Mouse (Mus musculus): ENCODE measurements around the gene Nav2.

Gene Nav2

DNA sequence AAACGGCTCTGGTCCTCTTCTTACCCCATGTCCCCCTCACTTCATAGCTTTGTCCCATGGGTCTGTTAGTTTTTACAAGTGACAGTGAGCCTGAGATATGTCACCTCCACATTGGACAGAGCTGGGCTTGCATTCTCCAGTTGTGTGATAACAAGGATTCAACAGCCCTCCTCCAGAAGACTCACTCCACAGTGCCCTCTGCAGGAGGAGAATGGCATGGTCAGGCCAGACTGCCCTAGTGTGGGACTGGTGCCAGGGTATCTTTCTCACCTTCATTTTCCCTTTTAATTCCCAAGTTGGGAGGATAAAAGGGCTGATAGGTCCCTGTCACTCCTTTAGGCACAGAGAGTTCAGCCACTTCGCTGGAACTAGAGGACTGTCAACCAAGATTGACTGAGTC lies 530.6 kb downstream of the Nav2 start:
- DNase-seq (ENCODE audit: low read depth, low spot score), result peak; percentile 28

DNA sequence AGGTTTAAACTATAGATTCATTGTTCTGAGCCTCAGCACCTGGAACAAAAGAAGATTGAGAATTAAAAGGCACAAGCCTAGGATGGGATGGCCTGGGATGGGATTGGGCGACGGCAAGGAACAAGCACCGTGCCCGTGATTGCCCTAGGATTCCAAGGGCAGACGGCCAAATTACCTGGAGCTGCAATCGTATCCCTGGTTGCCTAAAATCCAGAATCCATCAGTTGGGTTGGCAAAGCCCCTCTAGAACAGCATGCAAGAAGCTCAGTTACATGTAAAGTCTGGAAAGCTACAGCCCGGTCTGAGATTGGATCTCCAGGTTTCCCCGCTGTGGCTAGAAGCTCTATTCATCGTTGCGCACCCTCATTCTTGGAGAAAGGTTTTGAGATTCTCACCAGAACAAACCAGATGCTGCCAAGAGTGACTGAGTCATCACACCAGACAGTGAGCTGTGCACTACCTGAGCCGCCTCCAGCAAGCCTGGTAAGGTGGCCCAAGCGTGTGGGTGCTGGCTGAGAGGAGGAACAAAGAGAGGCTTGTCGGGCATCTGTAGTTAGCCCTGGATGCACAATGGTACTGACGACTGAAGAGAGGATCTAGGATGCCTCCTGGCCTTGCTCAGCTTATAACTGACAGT lies 531.9 kb downstream of the Nav2 start:
- DNase-seq (ENCODE audit: low read depth, low spot score), result no peak

DNA sequence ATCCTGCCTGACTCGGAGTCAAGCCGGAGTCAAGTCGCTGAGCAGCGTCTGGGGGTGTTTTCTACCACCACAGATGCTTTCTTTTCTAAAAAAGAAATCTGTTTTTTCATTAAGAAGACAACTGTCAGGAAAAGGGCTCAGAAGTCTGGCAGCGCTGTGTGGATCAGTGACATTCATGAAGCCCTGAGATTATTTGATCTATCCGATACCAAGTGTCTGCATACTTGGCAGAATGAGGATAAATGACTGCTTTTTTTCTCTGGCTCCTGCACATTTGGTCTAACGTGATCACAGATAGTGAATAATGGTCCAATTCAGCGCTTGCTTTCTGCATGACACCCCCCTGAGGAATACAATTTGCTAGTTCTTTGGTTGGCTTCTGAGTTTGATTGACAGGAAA lies 533.7 kb downstream of the Nav2 start:
- DNase-seq (ENCODE audit: low read depth, low spot score), result no peak

DNA sequence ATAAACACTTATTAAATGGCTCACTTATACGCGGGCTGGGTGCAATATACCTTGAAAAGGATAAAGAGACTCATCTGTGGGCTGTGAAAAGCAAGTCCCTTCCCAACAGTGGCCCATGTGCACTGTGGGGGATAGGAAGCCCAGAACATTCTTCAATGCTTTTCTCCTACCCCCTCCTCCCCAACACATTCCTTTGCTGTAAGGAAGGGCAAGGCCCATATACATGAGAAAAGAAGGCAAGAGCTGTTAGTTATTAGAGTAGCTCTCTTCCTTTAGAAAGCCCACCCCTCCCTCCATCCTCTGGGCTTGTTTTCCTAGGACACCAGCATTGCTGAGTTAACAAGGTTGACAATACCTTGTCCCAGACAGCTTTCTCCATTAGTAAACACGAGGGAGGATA lies 540.1 kb downstream of the Nav2 start:
- no peak for DNase-seq (ENCODE audit: low read depth, low spot score)

DNA sequence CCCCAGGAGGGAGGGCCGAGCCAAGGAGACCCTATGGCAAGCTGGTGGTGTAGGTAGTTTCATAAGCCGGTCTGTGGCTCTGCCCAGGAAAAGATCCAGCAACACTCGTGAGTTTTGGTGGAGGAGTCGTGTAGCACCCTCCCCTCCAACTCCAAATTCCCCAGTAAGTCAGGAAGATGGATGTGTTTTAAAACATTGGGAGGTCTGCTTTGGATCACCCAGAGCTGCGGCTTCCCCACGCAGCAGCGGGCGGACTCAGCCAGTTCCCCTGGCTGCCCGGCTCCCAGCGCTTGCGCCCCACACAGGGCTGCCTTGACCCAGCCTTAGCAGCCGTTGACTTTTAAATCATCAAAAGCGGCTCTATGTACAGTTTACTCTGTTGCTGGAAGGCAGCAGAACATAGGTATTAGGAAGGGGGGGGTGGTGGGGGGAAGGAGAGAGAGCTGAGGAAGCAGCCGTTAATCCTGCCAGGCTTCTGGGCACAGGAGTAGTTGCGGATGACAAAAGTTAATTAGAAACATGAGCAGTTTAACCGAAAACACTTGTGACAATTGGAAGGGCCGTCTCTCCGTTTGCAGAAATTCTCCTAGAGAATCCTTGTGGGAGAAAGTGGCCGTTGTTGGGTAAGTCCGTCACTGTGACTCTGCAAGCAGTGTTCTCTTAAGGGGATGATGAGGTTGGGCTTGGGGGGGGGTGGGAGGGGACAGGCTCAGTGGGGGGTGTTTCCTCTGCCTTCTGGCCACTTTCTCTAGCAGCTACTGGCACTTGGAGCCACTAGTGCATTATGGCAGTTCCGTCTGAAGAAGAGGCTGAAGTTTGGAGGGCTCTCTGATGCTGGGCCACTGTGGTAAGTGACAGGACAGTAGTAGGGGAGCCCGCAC lies 542.0 kb downstream of the Nav2 start:
- no peak for DNase-seq (ENCODE audit: low read depth, low spot score)

DNA sequence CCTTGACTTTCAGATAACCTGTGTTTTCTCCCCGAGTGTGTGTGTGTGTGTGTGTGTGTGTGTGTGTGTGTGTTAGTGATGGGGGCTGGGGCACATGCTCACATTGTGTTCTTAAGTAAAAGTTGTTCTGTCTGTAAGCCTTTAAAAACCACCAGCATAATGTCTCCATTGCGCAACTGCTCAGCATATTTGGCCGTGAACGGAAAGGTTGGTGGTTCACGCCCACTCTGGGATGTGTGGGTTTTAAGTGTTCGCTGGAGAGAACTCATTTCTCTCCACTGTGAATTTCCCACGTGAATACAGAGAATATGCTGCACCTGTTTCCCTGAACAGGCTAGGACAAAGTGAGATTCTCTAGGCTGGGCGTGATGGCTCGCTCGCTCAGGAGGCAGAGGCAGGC lies 542.7 kb downstream of the Nav2 start:
- no peak for DNase-seq (ENCODE audit: low read depth, low spot score)

DNA sequence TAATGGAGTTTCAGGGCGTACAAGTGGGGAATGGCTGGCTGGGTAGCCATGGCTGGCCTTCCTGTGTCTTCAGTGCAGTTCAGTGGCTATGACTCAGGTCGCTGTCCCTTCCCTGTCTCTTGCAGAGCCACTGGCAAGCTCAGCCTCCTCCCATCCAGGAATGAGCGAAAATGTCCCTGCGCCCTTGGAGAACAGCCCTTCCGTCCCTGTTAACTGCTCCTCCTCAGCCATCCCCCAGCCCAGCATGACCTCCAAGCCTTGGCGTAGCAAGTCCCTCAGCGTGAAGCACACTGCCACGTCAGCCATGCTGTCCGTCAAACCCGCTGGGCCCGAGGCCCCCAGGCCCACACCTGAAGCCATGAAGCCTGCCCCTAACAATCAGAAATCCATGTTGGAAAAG lies 543.8 kb downstream of the Nav2 start:
- DNase-seq (ENCODE audit: low read depth, low spot score), result no peak

DNA sequence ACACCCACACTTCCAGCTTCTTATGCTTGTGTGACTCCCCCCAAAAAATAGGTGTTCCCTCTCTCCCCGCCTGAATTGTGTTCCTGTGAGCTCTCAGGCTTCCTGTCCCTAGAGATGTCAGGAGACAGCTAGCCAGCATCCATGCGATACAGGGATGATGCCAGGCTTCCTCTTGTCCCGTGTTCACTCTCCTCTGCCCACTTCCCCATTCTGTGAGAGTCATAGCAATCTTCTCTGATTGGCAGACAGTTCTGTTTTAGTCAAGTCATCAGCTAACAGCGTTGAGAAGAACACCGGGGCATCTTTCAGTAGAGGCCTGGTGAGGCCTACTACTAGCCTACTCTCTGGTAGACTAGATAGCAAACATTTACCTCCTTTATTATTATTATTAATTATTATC lies 546.1 kb downstream of the Nav2 start:
- DNase-seq (ENCODE audit: low read depth, low spot score), result peak; percentile 32

DNA sequence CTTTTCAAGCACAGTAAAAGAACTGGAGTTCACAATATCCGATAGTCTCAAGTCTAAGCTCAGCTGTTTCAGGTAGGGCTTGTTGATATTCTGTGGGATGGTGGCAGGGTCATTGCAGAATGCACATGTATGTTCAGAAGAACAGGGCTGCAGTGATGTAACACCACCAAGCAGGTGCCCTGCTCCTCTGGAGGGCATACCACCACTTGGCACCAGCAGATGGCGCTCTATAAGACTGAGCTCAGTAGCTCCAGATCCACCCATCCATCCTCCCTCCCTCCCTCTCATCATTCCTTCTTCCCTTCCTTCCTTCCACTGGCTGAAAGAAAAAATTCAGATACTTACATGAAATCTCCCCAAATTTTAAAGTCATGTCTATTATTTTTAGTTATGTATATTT lies 547.6 kb downstream of the Nav2 start:
- peak; percentile 63 for DNase-seq (ENCODE audit: low read depth, low spot score)

DNA sequence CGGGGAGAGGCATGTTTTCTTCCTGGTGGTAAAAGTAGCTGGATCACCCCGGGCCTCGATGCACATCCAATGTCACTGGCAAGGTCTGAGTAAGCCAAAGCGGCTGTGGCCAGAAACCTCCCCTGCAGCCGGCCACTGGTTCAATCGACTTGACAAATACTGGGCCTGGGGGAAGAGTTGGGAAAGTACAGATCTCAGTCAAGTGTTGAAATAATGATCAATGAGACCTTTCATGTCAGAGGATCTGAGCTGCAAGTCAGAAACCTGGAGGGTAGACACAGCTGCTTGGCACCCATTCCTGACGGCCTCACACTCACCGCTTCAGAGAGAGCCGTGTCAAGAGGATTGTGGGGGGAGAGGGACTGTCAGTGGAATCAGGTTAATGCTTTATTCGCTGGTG lies 548.9 kb downstream of the Nav2 start:
- DNase-seq (ENCODE audit: low read depth, low spot score), result no peak

DNA sequence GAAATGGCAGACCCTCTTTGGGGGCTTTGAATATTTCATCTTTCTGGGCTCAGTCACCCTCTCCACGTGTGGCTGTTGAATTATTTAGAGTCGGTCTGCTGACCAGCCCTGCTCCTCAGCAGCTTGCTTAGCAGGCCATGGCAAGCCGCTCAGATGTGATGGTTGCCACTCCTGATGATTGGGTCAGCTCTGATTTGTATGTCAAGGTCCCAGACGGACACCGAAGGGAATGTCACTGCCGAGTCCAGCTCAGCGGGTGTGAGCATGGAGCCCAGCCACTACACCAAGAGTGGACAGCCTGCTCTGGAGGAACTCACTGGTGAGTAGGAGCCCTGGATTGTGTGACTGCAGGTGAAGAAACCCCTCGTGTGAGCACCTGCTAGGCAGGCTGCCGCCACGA lies 549.4 kb downstream of the Nav2 start:
- DNase-seq (ENCODE audit: low read depth, low spot score), result no peak

DNA sequence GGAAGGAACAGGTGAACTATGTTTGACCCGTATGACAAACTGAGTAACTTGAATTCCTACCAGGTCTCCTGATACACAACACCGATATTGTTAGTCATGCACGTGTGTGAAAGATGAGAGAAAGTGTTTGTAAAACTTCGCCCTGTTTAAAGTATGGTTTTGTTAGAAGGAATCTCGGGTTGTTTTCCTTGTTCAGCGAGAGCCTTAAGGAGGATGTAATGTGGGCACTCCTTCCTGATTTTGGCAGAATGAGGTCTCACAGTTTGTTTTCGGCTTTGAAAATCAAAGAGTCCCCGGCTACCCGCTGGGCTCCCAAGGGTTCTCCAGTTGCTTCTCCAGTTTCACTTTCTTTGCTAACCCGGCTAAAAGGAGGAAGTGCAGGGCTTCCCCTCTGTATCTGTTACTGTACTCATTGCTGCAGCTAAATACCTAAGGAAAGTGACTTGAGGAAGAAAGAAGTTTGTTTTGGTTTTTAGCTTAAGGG lies 553.9 kb downstream of the Nav2 start:
- DNase-seq (ENCODE audit: low read depth, low spot score), result peak; percentile 75

DNA sequence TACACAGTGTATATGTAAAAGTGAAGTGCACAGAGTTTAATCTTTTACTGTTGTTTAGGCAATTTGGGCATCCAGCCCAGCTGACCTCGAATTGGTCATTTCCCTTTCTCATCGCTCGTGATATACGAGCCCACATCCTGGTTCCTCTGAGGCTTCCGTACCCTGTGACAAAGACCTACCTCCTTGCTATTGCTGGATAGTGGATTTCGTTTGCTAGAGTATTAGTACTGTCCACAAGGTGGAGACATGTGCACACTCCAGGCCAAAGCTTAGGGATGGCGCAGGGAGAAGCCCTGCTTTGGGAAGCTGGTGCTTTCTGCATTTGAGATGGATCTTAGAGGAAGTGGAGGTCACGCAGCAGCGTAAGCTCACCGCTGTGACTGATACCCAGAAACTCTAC lies 559.3 kb downstream of the Nav2 start:
- DNase-seq (ENCODE audit: low read depth, low spot score), result peak; percentile 13

DNA sequence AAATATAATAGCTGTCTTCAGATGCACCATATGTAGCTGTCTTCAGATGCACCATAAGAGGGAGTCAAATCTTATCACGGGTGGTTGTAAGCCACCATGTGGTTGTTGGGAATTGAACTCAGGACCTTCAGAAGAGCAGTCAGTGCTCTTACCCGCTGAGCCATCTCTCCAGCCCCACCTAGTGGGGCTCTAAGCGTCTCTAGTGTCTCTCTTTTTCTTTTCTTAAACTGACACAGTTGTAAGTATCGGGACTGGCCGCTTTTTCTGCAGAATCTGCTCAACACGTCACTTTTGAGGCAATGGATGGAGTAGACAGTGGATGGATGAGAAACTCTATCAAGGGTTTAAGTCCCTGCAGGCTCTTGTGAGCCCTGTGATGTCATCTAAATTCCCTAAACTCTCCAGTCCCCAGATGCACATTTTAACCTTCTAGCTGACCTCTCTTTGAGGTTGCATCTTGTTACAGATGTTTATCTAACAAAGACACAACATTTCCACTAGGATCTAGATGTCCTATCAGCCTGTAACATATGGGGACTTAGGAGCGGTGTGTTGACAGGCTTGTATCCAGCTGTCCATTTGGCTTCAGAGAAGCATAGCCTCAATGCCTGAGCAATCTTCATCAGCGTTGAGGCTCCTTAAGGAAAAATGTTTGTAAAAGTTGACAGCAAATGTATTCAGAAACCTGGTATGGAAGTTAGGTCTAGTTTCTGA lies 560.1 kb downstream of the Nav2 start:
- peak; percentile 34 for DNase-seq (ENCODE audit: low read depth, low spot score)

DNA sequence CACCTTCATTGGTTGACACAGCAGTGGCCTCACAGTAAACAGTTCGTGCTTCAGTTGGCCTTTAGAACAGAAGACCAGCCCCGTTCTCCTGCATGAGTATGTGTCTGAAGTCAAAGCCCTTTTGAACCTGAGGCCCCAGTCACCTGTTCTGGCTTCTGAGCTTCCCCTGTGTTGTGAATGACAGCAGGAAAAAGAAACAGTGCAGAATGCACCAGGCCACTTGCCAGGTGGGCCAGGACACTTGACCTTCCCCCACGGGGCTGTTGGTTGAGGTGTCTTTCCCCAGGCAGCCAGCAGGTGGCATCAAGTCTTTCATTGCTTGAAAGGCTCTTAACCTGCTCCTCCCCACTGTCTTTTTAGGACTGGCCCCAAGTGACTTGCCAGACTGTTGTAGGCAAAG lies 562.8 kb downstream of the Nav2 start:
- peak; percentile 53 for DNase-seq (ENCODE audit: low read depth, low spot score)

DNA sequence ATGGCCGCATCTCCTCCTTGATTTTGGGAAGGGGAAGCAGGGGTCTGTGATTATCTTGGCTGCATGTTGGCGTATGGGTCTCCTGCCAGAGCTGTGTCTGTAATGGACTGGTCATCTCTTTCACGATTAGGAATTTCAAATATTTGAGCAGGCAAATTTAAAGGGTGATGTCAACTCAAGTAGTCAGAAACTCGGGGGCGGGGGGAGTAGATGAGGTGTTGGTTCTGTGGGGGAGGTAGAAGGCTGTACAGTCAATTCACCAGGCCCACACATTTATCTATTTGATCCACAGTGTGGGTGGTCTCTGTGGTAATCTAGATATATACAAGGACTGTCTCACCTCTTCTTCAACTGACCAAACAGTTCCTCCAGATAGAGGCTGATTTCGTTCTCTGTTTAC lies 566.8 kb downstream of the Nav2 start:
- DNase-seq (ENCODE audit: low read depth, low spot score), result no peak

DNA sequence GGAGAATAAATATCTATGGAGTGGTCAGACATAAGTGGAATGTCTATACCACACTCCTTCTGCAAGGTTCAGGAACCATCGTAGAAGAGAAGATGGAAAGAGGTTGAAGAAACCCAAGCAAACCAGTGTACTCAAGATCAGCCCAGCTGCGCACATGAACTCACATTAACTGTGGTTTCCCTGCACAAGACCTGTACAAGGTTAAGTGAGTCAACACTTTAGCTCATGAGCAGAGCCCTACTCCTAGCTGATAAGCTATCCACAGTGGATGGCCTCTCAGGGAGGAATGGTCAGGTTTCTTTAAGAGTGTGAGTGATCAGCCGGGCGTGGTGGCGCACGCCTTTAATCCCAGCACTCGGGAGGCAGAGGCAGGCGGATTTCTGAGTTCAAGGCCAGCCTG lies 567.6 kb downstream of the Nav2 start:
- DNase-seq (ENCODE audit: low read depth, low spot score), result no peak

DNA sequence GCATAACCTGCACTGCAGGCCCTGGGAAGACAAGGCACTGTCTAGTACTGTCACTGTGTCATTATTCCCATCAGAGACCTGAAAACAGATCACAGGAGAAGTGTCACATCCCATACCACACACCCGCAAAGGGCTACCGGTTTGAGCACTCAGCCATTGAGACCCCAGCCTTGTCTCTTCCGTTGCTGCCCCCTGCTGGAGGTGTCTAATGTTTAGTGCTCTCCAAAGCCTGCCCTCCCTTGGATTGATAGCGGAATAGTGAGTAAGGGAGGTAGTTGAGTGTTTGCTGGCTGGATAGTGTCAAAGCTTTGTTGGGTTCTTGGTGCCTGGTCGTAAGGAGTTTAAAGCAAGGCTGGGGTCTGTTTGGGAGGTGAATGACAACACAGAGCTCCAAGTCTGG lies 568.1 kb downstream of the Nav2 start:
- peak; percentile 45 for DNase-seq (ENCODE audit: low read depth, low spot score)

DNA sequence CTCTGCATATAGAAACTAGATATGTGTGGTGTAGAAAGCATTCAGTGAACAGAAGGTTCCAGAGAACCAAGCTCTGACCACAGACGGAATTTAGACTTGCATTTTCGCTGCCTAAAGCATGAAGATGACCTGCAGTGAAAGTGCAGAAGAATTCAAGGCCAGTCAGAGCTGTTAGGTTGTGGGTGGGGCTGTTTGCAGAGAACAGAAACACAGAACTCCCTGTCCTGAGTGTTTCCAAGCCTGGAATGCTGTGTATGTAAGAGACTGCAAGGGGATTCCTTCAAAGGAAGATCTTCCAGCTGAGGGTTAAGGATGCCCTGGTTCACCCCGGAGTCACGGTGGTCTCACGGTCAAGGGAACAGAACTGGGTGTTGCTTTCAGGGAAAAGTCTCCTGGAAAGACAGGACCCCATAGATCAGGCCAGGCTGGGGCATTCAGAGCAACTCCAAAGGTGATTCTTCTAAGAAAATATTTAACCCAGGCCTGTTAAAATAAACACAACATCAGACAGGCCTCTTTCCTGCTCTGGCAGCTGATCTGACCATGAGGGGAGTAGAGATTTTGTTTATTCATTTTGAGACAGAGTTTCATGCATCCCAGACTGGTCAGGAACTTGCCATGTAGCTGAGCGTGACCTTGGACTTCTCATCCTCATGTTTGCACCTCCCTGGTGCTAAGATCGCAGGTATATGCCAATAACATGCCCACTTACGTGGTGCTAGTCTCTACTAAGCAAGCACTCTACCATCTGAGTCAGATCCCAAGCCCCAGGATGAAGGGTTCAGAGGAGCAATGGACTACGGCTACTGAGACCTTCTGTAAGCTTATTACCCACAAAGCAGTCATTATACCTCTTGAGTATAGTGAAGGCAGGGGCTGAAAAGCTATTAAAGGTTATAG lies 568.8 kb downstream of the Nav2 start:
- no peak for DNase-seq (ENCODE audit: low read depth, low spot score)

DNA sequence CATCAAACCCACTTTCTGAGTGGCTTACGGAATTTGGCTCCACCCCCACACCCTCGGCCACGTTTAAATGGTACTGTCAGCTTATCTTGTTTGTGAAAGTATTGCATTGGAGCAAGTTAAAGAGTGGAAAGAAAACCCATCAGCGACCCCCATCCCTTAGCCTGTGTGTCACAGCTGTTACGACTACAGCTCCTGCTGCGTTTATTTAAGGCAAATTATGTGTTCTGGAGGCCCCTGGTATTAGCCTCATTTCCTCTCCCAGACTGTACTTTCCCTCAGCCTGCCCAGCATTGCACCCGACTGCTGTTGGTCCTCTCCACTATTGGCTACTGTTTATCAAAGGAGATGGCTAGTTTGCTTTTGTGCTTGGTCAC lies 569.4 kb downstream of the Nav2 start:
- DNase-seq (ENCODE audit: low read depth, low spot score), result no peak

DNA sequence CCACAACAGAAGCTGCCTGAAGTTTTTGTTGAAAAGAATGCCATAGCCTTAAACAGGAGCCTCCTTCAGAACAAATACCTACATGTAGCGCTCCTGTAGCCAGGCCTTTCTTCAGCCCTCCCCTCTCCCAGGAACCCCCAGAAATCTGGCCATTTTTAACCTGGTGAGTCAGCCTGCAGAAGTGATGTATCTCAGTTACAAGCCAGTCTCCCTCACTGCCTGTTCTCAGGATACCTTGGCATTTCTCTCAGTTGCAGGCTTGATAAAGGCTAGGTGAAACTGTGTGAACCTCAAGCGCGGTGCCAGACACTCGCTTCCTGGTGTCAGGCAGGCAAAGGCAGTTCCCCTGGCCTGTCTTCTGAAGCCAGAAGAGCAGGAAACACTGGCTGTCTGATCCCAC lies 570.4 kb downstream of the Nav2 start:
- DNase-seq (ENCODE audit: low read depth, low spot score), result no peak

DNA sequence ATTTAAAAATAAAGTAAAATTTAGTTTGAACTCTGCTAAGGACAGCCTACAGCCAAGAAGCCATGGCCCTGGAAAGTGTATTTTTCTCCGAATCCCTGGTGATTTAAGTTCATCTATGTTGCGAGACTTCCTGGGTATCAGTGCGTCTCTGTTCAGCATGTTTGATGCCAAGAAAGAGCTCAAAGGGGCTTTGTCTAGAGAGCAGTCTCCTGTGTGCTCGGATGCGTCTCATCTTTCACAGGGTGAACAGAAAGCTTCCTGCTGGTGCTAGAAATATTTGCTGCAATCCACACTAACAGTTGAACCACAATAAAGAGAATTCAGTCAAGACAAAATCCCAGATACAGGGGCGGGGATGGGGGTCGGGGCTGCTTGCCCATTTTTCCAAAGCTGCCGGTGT lies 572.4 kb downstream of the Nav2 start:
- no peak for DNase-seq (ENCODE audit: low read depth, low spot score)
